Mouse (Mus musculus) adrenal gland, postnatal 14 days (tissue): ENCODE results near the gene Grik2. TPM values are rescaled to one million over a fixed set of nuclear protein-coding genes. Genes with fewer than 3 reads are reported as not detected.
"Not testable (repeated sequence)": the region's sequence is repeated elsewhere in the genome, so short reads cannot be mapped to it uniquely, and the experiment has no call there.

ENCODE experiments used
- DNase-seq: peaks from one replicate; pipeline ENCODE4 v3.0.0; 2021; ENCODE audit warnings: mixed read lengths
- total RNA-seq: library from RNA; stranded (reverse); gene quantifications from 2 replicates; pipeline ENCODE4 v1.2.3, GENCODE M21; 2021

Grik2 gene
- total RNA-seq, 1 experiment from 2014 or later, result 3.1 TPM

DNA sequence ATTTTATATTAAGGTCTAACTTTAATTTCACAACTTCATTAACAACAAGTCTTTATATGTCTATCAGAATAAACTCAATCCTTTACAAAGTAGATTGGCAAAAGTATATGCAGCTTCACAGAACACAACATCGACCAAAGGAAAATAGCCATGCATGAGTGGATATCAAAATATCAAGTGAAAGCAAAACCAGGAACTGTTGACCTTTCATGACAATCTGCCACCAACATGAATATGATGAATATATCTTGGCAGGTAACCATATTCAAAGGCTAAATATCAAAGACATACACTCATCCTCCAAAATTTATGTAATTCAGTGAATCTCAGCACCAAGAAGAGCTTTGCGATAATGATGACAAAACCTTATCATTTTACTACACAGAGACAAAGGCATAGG, 141.4 kb downstream of the Grik2 start:
- DNase-seq, result no peak

DNA sequence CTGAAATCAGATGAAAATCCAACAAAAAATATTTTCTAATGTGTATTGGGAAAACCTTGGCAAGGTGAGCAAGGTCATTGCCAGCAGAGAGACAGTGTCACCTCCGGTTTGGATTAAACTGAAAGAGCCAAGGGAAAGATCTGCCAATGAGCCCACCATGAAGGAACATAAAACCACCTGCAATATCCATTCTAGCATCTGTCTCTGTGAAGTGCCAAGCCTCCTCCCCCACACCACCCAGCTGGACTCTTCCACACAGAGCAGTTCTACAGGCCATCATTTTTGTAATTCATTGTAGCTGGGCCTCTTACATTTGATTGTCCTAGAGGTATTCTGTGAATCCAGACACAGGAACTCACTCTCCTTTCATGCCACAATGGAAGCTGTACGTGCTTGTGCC, 148.7 kb downstream of the Grik2 start:
- DNase-seq, result no peak

DNA sequence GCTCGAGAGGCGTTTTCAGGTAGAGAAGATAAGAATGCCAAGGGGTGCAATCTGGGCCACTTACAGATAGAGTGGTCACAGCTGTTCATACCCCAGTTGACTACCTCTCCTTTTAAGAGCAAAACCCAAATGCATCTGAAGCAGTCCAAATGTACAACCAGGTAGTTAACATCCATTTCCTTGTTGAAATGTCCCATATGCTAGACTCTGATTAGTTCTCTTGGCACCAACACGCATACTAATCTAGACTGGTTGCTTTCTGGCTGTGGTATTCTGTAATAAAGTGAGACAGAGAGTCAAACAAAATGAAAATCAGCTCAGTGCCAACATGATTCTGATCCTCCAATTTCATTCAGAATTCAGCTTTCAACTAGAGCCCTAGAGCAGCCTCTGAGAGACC, 164.6 kb downstream of the Grik2 start:
- DNase-seq, result no peak

GRCm38 (mm10) chr10:49597652-49598051, 190.9 kb downstream of the Grik2 start:
- DNase-seq, result no peak

DNA sequence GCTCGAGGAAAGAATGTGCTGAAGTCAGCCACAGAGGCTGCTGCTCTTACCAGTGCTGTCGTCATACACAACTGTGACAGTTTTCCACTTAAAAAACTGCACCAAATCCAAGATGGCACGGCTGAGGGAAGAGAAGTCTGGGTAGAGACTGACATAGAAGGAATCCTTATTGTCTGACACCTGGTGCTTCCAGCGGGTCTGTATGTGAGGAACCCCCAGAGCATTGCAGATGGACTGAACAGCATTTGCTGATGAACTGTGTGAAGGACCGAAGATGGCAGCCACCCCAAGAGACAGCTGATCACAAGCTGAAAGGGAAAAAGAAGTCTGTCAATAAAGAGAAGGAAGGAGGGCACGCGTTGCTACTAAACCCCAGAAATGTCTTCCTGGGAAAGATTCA, 215.1 kb downstream of the Grik2 start:
- DNase-seq, result no peak

DNA sequence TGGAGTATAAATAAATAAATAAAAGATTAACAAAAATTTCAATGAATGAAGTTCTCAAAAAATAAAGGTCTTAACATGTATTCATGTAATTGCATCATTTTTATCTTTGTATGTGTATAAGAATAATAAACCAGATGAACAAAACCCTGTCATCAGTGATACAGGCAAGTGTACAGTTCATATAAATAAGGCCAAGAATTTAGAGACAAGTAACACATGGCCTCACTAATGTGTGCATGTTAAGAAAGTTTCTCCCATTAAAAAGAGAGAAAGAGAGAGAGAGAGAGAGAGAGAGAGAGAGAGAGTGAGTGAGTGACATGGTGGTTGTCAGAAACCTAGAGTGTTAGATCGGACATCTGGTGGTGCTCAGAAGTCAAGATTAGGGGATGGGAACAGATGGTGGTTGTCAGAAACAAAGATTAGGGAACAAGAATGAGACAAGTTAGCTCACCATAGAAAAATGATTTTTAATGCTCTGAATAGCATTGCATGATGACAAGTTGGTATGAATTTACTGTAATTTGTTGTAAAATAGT, 228.6 kb downstream of the Grik2 start:
- DNase-seq, result no peak

- no peak for DNase-seq
Observed at GRCm38 (mm10) chr10:49542249-49542648, 246.3 kb downstream of the Grik2 start.

DNA sequence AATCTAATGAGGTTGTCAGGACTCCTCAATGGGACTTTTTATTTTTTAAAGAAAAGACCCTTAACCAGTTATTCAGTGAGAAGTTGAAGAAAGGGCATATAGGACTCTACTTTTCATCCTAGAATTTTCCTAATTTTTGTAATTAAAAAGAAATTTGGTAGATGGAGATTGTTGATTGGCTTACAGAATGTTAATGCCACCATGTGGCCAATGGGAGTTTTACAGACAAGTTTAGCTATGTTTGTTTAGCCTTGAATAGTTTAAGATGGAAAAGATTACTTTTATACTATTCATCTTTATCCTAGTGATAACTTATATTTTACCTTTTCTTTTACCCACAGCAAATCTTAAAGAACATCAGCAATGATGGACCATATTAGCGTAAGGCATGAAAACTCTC, 268.8 kb downstream of the Grik2 start:
- DNase-seq, result no peak

DNA sequence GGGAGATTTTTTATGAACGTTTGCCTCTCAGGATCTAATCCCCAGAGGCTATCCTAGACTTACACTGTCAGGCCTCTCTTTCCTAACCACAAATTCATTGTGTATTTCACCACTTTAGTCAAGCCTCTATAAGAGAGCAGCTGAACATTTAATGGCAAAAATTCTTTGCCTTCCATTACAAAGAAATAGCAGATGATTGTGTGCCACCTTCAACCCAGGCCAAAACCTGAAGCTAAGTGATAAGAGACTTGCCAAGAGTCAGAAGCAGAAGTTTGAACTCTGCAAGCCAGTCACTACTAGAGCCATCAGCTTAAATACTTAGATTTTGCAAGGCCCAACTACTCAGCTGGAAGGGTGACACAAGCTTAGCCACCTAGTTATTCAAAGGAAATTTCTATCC, 287.9 kb downstream of the Grik2 start:
- DNase-seq, result no peak

GRCm38 (mm10) chr10:49497302-49497701, 291.3 kb downstream of the Grik2 start:
- DNase-seq, result no peak

- DNase-seq, result no peak
Observed at GRCm38 (mm10) chr10:49481439-49481838, 307.1 kb downstream of the Grik2 start.

- DNase-seq, result no peak
Observed at GRCm38 (mm10) chr10:49480085-49480749, 308.3 kb downstream of the Grik2 start.

DNA sequence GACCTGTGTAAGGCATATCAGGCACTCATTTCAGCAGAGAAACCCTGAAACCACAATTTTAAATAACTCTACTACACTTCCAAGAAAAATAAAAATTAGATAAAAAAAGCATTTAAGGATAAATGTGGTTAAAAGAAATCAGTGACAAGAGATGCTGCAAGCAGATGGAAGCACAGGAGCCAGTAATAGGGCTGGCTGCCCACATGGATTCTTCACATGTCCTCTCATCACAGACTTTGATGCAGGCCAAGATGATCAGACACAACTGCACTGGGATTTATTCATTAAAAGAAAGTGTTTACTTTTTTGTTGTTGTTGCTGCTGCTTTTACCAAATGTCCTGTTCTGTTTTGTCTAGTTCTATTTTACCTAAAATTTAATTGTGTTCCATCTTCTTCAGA, 315.0 kb downstream of the Grik2 start:
- no peak for DNase-seq

DNA sequence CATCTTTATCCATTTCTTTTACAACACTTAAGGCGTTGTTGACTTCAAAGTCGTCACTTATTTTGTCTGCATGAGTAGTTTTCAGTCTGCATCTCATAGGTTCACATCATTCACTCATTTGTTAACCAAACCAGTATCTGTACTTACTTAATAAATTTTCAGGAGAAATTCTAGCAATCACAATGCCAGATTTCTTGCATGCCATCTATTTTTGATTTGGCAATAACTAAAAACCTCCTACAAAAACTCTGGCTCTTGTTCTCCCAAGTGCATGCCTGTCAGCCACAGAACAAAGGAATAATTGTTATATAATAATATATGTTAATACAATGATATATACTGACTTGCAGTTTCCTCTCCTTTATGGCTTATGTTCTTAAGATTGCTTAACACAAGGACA, 331.8 kb downstream of the Grik2 start:
- no peak for DNase-seq

GRCm38 (mm10) chr10:49453535-49453934, 335.0 kb downstream of the Grik2 start:
- DNase-seq, result no peak

DNA sequence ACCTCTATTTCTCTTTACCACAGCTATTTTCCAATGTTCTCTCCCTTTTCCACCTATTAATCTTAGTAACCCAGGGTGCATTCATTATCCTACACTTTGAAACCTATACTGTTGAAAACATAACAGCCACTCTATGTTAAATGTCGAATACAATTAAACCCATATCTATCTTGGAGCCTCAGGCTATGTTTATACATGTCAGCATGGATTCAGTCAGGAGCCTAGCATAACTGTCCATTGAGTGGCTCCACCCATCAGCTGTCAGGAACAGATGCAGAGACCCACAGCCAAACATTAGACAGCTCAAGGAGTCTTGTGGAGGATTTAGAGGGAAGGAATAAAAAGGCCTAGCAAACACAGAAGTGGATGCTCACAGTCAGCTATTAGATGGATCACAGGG, 347.2 kb downstream of the Grik2 start:
- DNase-seq, result no peak

DNA sequence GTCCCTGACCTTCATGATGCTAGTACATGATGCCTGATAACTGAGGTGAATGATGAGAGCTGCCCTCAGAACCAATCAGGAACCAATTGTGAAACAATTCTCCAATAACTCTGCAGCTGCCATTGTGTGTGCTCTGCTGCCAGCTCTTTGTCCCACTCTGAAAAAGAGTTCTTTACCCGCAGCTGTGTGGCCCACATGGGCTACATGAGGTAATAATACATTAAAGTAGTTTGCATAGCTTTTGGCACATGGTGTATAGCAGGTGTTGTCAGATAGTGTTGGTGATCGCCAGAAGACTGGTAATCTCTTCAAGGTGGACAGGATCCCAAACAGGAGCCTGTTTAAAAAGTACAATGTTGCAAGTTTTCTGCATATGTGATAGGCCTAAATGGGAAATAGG, 351.5 kb downstream of the Grik2 start:
- no peak for DNase-seq

DNA sequence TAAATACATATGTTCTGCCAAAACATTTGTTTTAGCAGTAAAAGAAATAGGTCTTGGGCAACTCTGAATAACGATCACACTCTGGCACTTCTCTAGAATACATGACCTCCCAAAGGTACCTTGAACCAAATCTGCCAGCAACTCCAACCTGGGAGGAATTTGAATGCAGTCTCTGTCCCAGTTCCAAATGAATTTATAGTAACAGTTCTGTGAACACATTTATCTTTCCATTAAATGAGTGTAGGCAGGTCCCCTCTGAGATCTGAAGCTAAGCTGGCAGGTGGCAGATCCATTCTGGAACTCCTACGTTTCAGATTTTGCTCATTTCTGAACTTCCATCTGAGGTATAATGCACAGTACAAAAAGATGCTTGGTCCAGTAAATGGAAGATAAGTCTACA, 352.3 kb downstream of the Grik2 start:
- no peak for DNase-seq

DNA sequence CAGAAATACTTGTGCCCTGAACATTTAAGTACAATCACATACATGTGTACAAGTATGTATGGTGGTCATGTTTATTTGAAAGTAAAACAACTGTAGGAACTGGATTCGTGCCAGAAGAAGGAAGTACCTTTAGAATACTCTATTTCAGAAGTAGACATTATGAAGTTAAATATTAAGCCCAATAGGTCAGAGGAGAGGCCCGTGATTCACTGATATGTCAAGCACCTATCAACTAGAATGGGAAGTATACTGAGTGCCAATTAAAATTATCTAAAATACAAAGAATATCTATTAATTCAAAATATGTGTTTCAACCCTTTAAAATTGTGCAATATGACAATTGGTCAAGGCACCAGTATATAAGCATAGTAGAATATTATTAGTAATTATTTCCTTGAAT, 355.7 kb downstream of the Grik2 start:
- DNase-seq, result no peak

GRCm38 (mm10) chr10:49417206-49417605, 371.4 kb downstream of the Grik2 start:
- DNase-seq, result not testable (repeated sequence)

DNA sequence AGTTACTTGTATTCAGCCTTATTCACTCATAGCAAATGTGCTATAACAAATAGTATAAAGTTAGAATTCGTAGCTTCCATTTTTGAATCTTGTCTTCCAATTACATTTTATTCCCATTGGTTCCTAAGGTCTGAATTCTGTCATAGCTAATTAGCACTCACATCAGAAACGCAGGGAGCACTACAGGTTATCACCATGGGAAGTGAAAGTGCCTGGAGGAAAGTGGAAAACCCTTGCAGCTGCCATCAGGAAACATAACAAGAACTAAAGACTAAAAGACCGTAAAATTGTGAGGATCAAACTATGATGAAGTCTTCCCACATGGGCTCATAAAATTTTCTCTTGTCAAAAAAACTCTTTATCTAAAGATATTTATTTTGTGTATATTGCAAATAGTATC, 405.6 kb downstream of the Grik2 start:
- DNase-seq, result no peak

GRCm38 (mm10) chr10:49381852-49382251, 406.7 kb downstream of the Grik2 start:
- no peak for DNase-seq

DNA sequence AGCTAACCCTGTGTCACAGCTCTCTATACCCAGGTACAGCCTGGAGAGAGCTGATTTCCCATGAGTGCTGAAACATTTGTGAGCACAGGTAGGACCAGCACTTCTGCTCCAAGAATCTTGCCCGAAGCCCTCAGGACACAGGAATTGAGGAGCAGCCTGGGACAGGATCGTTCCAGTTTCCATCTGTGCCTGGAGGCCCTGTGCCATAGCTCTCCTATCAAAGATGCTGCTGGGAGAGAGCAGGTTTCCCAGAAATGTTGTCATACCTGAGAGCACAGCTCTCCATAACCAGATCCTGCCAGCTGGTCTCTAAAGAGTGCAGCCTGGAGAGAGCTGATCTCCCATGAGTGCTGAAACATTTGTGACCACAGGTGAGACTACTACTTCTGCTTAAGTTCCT, 420.0 kb downstream of the Grik2 start:
- DNase-seq, result no peak

- no peak for DNase-seq
Observed at GRCm38 (mm10) chr10:49365262-49365661, 423.3 kb downstream of the Grik2 start.

DNA sequence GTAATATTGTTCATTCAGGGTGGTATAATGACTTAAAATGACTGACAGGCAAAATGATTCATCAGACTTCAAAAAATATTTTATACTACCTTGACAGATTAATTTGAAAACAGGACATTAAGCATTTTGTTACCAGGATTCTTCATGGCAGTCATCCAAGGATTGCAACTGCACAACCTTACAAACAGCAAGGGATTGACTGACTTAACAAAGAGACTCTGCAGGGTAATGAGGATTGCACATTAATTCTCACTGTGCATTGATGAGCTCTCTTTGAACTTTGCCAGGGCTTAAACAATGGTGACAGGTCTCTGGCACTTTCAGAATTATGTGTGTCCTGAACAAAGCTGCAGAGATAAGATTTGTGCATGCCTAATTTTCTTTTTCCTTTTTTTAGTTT, 466.2 kb downstream of the Grik2 start:
- no peak for DNase-seq
